Mouse (Mus musculus) hindbrain, embryonic 16.5 days (tissue): Measurements from ENCODE around the gene Prdm12. TPM values are rescaled to one million over a fixed set of nuclear protein-coding genes. Genes with fewer than 3 reads are reported as not detected.

Experiments used
- ATAC-seq: fragments of 200-750 bp; cut with Nextera tagmentation; 2 replicates; pipeline ENCODE4 v1.8.0; 2017; ENCODE audit warnings: moderate TSS enrichment, moderate library complexity
- H3K27ac ChIP-seq: fragments of 300-500 bp; sonication (generic); 2 replicates; pipeline ENCODE4 v1.5.1; 2014; ENCODE audit warnings: low read depth, mild to moderate bottlenecking, control low read depth, low read length, moderate library complexity
- H3K27me3 ChIP-seq: fragments of 300-500 bp; sonication (generic); replicated peaks from 2 replicates; pipeline ENCODE4 v1.6.1; 2014; ENCODE audit warnings: low read length; ENCODE audit not compliant: control insufficient read depth, insufficient read depth
- H3K36me3 ChIP-seq: fragments of 300-500 bp; sonication (generic); 2 replicates; pipeline ENCODE4 v1.6.1; 2014; ENCODE audit warnings: mild to moderate bottlenecking, low read length, moderate library complexity, mixed read lengths; ENCODE audit not compliant: control insufficient read depth, insufficient read depth
- H3K4me1 ChIP-seq: fragments of 300-500 bp; sonication (generic); 2 replicates; pipeline ENCODE4 v1.6.1; 2014; ENCODE audit warnings: low read depth, low read length; ENCODE audit not compliant: control insufficient read depth, insufficient read depth
- H3K4me2 ChIP-seq: fragments of 300-500 bp; sonication (generic); 2 replicates; pipeline ENCODE4 v1.6.1; 2014; ENCODE audit warnings: mild to moderate bottlenecking, low read length, control low read depth, moderate library complexity
- H3K4me3 ChIP-seq: fragments of 300-500 bp; sonication (generic); 2 replicates; pipeline ENCODE4 v1.5.1; 2014; ENCODE audit warnings: mild to moderate bottlenecking, low read length, control low read depth, moderate library complexity
- H3K9ac ChIP-seq: fragments of 300-500 bp; sonication (generic); 2 replicates; pipeline ENCODE4 v1.6.1; 2014; ENCODE audit warnings: low read depth, mild to moderate bottlenecking, control low read depth, low read length, moderate library complexity
- H3K9me3 ChIP-seq: fragments of 300-500 bp; sonication (generic); 2 replicates; pipeline ENCODE4 v1.6.1; 2014; ENCODE audit warnings: mild to moderate bottlenecking, low read length, moderate library complexity; ENCODE audit not compliant: control insufficient read depth
- WGBS: fragments of 180-500 bp; shearing (Covaris S2); extraction: QIAGEN DNeasy Blood & Tissue Kit; methylation state at CpG from one replicate; pipeline ENCODE4 v1.1.7; 2014; 5-methylcytosine and 5-hydroxymethylcytosine counted together
- microRNA-seq: library from miRNA; unstranded; fragments of <30 nt; microRNA quantifications from one replicate; pipeline ENCODE4, GENCODE M21; 2017
- polyA plus RNA-seq: library from polyadenylated mRNA; unstranded; fragments of >200 nt; fragmentation: Nextera tagmentation; extraction: Ambion mirVana; gene quantifications from 2 replicates; pipeline ENCODE4 v1.2.1, GENCODE M21; 2015

Prdm12 gene
- polyA plus RNA-seq, 1 experiment from 2014 or later: 0.20 TPM

GRCm38 (mm10) chr2:31698209-31698608, 58.4 kb downstream of the Prdm12 start:
- H3K9ac ChIP-seq: no peak overlapping the region
- H3K27ac ChIP-seq: no peak overlapping the region
- ATAC-seq: no peak
- no peak overlapping the region for H3K4me2 ChIP-seq
- H3K4me3 ChIP-seq: no peak overlapping the region
- H3K9me3 ChIP-seq: no peaks in the 10 kb centered on the region; the same call in 1 of the 2 replicates
- H3K36me3 ChIP-seq: 0 out of 2 replicates have a peak, but pooled peaks cover 3% of the 10 kb centered on the region
- H3K4me1 ChIP-seq: no peaks in the 10 kb centered on the region
- H3K27me3 ChIP-seq: no peaks in the 10 kb centered on the region

GRCm38 (mm10) chr2:31700545-31701446, 61.0 kb downstream of the Prdm12 start:
- Histone ChIP-seq H3K27ac (no peak overlapping the region), H3K36me3 (0 out of 2 replicates have a peak, but pooled peaks cover 1% of the 10 kb centered on the region), H3K4me2 (no peak overlapping the region), H3K9ac (no peak overlapping the region; the same call in 1 of the 2 replicates), H3K4me1 (peaks cover 3% of the 10 kb centered on the region; the same call in 1 of the 2 replicates), H3K9me3 (no peaks in the 10 kb centered on the region; the same call in 1 of the 2 replicates), H3K4me3 (no peak overlapping the region), H3K27me3 (no peaks in the 10 kb centered on the region)
- 47% methylated on average over 7 of the region's 7 CpGs for WGBS
- ATAC-seq: no peak

- Histone ChIP-seq H3K4me3 (no peak overlapping the region), H3K9ac (no peak overlapping the region), H3K27ac (no peak overlapping the region), H3K4me2 (no peak overlapping the region), H3K27me3 (no peaks in the 10 kb centered on the region), H3K9me3 (no peaks in the 10 kb centered on the region), H3K4me1 (peaks cover 3% of the 10 kb centered on the region; the same call in 1 of the 2 replicates), H3K36me3 (no peaks in the 10 kb centered on the region)
- ATAC-seq: no peak
Observed at GRCm38 (mm10) chr2:31703226-31703625, 63.4 kb downstream of the Prdm12 start.

Small RNAs within 50 kb of the gene (microRNA-seq; reads per million reads assigned to microRNA genes)
- 1.2 reads per million for gene Mir6998

Other genes with a start within 250 kb of the Prdm12 start
- 13.0 and 16.1 TPM in 2 replicates for gene Ass1, start 169.8 kb upstream of the Prdm12 start, polyA plus RNA-seq
- 42.8 and 44.2 TPM in 2 replicates for gene Fubp3, start 67.4 kb upstream of the Prdm12 start, polyA plus RNA-seq
- 38.2 and 38.9 TPM in 2 replicates for gene Exosc2, start 30.7 kb downstream of the Prdm12 start, polyA plus RNA-seq
- gene Abl1, start 48.3 kb downstream of the Prdm12 start, polyA plus RNA-seq: 13.2 and 18.2 TPM in 2 replicates
- gene Qrfp, start 170.5 kb downstream of the Prdm12 start, polyA plus RNA-seq: 0.09 TPM in 1 of 2 replicates, not detected in the other
- 7.1 and 8.6 TPM in 2 replicates for gene Fibcd1, start 206.0 kb downstream of the Prdm12 start, polyA plus RNA-seq
- gene Lamc3, start 247.3 kb downstream of the Prdm12 start, polyA plus RNA-seq: 3.2 and 5.8 TPM in 2 replicates